Mouse (Mus musculus): ENCODE data around the gene Dusp2.
"Not testable (repeated sequence)": the region's sequence is repeated elsewhere in the genome, so short reads cannot be mapped to it uniquely, and the experiment has no call there.

Dusp2 gene

DNA sequence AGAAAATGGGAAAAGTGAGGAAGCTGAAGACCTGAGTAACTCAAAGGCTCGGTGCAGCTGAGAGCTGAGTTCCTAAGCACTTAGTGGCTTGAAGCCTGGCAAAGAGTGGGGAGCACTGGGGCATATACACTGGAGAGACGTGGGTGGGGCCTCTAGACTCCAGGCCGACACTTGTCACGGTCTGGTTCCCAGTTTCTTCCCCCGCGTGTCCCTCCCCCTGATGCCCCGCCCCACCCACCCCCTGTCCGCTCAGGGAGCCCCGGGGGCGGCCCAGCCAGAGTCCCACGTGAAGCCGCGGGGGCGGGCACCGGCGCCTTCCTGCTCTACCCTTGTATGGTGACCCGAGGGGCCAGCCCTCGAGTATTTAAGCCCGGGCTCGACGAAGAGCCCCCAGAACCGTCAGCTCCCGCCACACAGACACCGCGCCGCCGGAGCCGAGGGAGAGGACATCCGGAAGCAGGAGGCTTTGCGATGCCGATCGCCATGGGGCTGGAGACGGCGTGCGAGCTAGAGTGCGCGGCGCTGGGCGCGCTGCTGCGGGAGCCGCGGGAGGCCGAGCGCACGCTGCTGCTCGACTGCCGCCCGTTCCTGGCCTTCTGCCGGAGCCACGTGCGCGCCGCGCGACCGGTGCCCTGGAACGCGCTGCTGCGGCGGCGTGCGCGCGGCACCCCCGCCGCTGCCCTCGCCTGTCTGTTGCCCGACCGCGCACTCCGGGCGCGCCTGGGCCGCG, at the start of gene Dusp2:
Gene Dusp2, plus strand, starts transcription at position 393 of the 730 bp plus-strand sequence.
- peak; percentile 99 for DNase-seq

GRCm38 (mm10) chr2:127292250-127292649, 43.7 kb upstream of the Dusp2 start:
- DNase-seq, result no peak

DNA sequence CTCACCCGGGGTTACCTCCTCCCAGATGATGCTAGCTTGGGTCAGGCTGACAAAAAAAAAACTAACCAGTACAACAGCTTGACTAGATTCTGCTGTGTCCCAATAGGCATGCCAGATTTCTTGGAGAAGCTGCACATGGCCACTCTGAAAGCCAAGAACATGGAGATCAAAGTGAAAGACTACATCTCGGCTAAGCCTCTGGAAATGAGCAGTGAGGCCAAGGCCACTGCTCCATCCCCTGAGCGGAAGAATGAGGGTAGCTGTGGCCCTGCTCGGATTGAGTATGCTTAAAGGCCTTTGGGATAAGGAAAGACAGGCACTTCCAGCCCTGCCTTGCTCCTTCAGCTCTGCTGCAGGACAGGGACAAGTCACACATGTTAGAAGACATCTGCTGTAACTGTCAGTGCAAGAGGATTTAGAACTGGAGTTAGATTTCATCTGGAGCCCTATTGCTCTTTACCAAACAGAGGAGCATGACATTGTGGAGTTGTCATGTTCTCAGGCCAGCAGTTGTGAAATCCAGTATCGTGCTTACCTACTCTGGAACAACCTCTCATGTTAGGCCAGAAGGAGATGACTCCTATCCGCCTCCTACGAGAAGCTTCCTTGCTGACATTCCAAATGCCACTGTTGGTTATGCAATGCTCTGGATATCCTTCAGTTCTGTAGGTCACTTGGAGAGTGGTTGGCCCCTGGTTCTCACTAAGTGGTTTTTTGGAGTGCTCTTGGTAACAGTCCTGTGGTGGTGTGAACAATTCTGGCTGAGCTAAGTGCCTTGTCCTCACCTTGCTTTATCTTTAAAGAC, 38.8 kb upstream of the Dusp2 start:
- DNase-seq, result no peak

- DNase-seq, result no peak
Measured at GRCm38 (mm10) chr2:127298056-127298455, 37.9 kb upstream of the Dusp2 start.

DNA sequence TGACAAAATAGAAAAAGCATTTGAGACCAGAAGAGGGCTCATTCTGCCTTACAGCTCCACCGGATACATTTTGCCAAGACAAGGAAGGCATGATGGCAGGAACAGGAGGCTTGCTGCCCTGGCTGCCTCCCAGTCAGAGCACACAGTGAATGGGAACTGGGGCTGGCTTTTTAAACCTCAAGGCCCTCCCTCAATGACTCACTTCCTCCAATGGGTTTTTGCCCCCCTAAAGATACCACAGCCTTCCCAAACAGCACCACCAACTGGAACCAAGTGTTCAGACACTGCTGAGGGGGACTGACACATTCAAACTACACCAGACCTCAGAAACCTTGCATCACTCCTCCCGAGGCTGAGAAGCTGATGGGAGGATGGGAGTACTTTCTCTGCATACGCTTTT, 35.3 kb upstream of the Dusp2 start:
- no peak for DNase-seq

DNA sequence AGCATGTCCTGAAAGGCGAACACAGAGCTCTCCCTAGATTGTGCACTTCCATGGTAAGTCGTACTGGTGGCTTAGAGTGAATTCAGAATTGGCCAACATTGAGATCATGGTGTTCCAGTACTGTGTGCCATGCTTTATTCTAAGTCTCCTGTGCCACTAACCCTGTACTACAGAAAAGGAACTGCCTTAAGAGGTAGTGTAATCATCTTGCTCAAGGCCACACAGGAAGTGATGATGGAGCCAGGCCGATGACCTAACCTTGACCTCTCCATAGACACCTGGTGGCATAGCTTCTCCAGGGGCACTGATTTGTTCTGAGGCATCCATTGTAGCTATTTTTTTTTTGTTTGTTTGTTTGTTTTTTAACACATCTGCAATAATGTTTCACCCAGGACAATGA, 34.1 kb upstream of the Dusp2 start:
- no peak for DNase-seq

DNA sequence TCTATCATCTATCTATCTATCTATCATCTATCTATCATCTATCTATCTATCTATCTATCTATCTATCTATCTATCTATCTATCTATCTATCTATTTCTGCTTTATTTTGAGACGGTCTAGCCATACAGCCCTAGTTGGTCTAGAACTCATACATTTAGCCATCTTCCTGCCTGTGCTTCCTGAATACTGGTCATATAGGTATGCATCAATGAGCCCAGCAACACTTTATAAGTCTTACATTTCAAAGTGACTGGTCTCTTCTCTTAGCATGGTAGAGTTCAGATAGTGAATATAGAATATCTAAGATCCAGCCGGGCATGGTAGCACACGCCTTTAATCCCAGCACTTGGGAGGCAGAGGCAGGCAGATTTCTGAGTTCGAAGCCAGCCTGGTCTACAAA, 31.8 kb upstream of the Dusp2 start:
- not testable (repeated sequence) for DNase-seq

DNA sequence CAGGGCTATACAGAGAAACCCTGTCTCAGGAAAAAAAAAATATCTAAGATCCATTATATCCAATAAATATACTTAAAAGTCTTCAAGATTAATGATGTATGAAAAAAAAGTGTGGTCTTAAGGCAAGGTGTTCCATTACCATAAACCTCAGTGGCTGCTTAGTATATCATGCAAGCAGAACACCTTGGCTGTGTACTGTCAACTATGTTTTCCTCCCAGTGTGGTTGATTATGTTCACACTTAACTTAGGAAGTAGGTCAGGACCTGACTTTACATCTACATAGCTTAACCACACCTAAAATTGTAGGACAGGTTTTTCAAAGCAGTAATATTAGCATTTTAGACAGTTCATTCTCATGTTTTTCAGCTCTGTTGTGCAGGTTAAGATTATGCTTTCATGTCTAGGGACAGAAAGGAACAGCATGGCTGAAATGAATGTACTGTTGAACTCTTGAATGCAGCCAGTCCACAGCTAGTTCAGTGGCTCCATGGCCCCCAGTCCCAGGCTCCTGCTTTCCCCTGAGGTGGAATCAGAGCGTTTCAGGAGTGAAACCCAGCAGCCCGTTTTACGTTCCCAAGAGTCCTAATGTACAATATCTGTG, 31.2 kb upstream of the Dusp2 start:
- no peak for DNase-seq

DNA sequence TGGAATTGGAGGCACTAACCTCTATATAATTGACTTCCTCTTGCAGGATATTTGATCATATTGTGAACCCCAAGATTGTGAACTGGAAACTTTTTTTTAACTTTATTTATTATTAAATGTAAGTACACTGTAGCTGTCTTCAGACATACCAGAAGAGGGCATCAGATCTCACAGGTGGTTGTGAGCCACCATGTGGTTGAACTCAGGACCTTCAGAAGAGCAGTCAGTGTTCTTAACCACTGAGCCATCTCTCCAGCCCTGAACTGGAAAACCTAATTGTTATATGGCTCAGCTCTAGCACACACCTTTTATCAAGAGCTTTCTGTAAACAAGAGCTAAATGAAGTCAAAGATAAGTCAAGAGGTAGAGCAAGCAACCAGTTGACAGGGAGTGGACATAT, 29.8 kb upstream of the Dusp2 start:
- DNase-seq, result no peak

DNA sequence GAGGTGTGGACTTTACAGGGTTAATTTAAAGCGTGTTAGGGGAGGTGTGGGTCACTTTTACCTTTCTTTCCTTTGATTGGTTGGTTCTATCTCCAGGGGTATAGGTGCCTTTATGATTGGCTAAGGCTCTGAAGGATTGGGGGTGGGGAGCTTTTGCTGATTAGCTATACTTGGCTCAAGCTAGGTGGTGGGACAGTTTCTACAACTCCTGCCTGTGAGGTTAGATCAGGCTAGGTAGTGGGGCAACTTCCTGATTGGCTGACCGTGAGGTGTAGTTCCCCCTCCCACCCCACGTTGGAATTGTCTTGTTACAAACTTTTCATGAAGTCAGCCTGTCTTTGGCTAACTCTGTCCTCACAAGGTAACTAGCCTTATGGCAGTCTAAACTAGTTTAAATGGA, 28.8 kb upstream of the Dusp2 start:
- DNase-seq, result no peak

GRCm38 (mm10) chr2:127308660-127309059, 27.3 kb upstream of the Dusp2 start:
- DNase-seq, result no peak

- no peak for DNase-seq
Measured at GRCm38 (mm10) chr2:127310246-127310645, 25.7 kb upstream of the Dusp2 start.

DNA sequence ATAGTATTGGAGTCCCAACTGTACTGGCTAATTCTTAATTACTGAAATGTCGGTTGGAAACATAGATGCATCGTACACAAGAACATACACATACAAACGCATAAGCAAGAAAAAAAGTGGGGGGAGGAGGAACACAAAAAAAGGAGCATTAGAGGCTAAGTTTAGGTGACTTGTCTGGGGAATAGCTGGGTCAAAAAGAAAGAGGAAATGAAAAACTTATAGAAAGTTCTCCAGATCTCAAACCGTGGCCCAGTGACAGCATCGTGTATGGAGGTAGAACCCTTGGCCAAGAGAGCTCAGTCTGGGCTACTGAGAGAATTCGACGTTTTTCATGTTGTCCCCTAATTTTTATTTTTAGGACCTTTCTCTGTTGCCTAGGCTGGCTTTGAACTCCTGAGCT, 25.3 kb upstream of the Dusp2 start:
- no peak for DNase-seq

- no peak for DNase-seq
Measured at GRCm38 (mm10) chr2:127311193-127311592, 24.8 kb upstream of the Dusp2 start.

- no peak for DNase-seq
Measured at GRCm38 (mm10) chr2:127312801-127313200, 23.2 kb upstream of the Dusp2 start.

- no peak for DNase-seq
Measured at GRCm38 (mm10) chr2:127313878-127314277, 22.1 kb upstream of the Dusp2 start.

DNA sequence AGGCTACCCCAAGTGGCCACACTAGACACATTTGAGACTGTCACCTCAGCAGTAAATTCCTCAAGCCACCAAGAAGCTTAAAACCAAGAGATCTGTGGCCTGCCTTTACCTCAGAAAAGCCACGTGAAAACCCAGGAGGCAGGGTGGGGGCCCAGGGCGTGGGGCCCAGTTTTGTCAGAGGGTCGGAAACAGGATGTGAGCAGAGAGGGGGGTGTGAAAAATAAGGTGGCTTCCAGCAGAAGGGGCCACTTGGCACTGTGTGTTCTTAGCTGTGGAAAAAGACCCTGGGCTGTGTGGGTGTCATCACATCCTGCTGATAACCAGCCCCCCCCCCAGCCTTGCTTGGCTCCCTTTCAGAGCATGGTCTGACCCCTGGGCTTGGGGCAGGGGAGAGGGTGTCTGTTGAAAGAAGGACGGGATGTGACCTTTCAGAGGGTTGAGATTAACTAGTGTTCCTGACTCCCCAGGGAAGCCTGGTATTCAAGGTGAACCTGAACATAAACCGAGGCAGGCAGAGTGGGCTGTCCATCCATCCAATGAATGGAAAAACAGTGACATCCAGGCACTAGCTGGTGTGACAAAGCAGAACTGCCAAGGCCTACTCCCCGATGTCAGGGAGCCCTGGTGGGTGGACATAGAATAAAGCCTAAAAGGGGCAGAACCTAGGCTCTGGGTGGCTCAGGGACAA, 21.3 kb upstream of the Dusp2 start:
- peak; percentile 61 to 77 for DNase-seq

DNA sequence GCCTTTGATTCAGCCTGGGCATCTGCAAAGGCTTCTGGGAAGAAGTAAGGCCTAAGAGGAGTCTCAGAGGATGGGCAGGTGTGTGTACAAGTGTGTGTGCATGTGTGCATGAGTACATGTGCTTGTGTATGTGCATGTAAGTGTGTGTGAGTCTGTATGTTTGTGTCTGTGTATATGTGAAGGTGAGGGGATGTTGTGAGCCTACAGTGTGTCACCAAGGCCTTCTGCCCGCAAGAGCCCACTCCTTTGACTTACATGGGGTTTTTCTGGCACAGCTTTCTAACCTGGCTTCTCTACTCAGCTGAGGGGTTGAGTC, 20.8 kb upstream of the Dusp2 start:
- no peak for DNase-seq

DNA sequence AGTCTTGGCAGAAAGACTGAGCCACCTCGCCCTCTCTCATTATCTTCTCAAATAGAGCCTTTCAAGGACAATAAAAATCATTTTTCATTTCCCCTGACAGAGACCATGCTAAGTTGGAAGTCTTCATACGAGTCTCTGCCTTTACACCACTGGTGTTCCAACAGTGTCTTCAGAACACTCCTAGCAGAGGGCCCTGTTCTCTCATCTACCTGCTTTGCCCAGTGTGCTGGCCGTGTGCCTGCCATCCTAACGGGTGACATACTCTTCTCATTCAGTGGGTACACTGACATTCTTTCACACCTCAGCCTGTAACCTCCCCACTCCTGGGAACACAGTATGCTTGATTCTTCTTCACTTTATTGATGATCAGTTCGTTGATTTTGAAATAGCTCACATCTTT, 19.5 kb upstream of the Dusp2 start:
- no peak for DNase-seq

DNA sequence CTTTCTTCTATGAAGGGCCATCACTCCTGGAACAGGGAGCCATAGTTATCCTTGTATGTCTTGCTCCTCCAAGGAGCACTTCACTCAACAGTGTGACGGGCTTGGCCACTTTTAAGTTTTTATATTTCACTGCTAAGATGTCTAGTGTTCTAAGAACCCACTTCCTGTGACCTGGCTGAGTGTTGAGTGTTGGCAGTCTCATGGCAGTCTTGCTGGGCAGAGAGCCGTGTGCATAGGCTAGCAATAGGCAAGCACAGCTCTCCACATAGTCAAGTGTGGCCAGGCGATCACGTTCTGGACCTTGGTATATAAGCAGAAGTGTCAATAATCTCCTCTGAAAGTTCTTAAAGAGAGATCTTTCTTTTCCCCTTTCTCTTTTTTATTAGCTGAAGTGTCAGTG, 17.8 kb upstream of the Dusp2 start:
- DNase-seq, result no peak

GRCm38 (mm10) chr2:127319071-127319470, 16.9 kb upstream of the Dusp2 start:
- no peak for DNase-seq

DNA sequence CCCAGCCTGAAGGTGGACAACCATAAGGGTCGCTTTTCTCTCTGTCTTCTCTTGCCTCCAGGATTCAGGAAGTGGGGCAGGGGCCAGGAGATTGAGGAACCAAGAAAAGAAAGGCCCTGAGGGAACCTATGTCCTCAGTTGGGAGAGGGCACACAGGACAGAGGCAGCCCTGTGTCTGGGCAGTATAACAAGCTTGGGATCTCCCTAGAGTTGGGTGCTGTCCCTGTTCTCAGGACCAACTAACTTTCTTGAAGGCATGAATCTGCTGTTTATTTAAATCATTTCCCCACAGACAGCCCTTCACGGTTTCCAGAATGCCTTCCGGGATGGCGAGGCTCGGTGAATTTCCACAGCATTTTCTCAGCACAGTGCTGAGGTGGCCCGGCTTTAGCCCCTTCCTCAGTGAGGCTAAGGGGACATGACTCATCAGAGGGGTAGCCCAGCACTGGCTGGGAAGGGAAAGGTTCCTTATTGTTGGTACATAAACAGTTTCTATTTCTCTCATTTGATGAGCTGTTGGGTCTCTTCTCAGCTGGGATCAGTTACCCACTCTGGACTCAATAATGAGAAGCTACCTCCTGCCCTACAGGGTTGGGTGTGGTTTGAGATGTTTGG, 13.2 kb upstream of the Dusp2 start:
- peak in 1 of 2 experiments; percentile 4 for DNase-seq

DNA sequence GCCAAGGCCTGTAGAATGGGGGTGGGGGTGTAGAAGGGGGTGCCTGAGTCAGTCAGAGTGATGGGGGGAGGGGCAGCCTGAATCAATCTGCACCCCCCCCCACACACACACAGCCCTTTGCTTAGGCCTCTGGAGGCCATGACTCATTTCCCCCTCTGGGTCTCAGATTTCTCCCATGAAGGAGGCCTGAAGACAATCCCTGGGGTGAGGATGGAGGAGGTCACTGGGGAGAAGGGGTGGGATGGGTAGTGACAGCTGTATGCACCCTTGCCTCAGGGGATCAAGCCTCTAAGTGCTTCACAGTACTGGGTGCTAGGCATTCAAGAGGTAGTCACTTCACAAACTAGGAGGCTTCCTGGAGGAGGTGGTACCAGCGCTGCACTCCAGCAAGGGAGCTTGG, 12.3 kb upstream of the Dusp2 start:
- DNase-seq, result peak in 1 of 2 experiments; percentile 5

Data from spleen, adult 18-20 months (tissue).